Mouse (Mus musculus) urinary bladder, adult 18-20 months (tissue): Measurements from ENCODE around the gene Mtus2.

ENCODE experiments used
- DNase-seq, 2 experiments: peaks; one replicate each; pipeline ENCODE4 v3.0.0; 2022; ENCODE audit warnings: low spot score in 2 of 2, mixed read lengths in 2 of 2

The Mtus2 gene

GRCm38 (mm10) chr5:147957592-147958271 lies 612 bp downstream of the Mtus2 start:
- DNase-seq = peak; percentile 7 to 19

GRCm38 (mm10) chr5:147958552-147958951 lies 1.4 kb downstream of the Mtus2 start:
- DNase-seq = no peak

GRCm38 (mm10) chr5:147959088-147959487 lies 2.0 kb downstream of the Mtus2 start:
- DNase-seq = no peak

GRCm38 (mm10) chr5:147960793-147961192 lies 3.7 kb downstream of the Mtus2 start:
- DNase-seq = no peak

- DNase-seq = peak in 1 of 2 experiments; percentile 13
Measured at GRCm38 (mm10) chr5:147963820-147964580, 6.9 kb downstream of the Mtus2 start.

- no peak for DNase-seq
Measured at GRCm38 (mm10) chr5:147964776-147965175, 7.7 kb downstream of the Mtus2 start.

- DNase-seq = no peak
Measured at GRCm38 (mm10) chr5:147966646-147967045, 9.5 kb downstream of the Mtus2 start.

- no peak for DNase-seq
Measured at GRCm38 (mm10) chr5:147969566-147969965, 12.4 kb downstream of the Mtus2 start.

- no peak for DNase-seq
Measured at GRCm38 (mm10) chr5:147976001-147976400, 18.9 kb downstream of the Mtus2 start.

- DNase-seq = no peak
Measured at GRCm38 (mm10) chr5:147980606-147981005, 23.5 kb downstream of the Mtus2 start.

GRCm38 (mm10) chr5:147990289-147990688 lies 33.2 kb downstream of the Mtus2 start:
- no peak for DNase-seq

- no peak for DNase-seq
Measured at GRCm38 (mm10) chr5:147990775-147991174, 33.7 kb downstream of the Mtus2 start.

- DNase-seq = peak; percentile 66 to 67
Measured at GRCm38 (mm10) chr5:147992581-147993378, 35.7 kb downstream of the Mtus2 start.

- no peak for DNase-seq
Measured at GRCm38 (mm10) chr5:148005263-148005662, 48.1 kb downstream of the Mtus2 start.

GRCm38 (mm10) chr5:148012156-148012555 lies 55.0 kb downstream of the Mtus2 start:
- no peak for DNase-seq

- DNase-seq = no peak
Measured at GRCm38 (mm10) chr5:148014133-148014854, 57.2 kb downstream of the Mtus2 start.

GRCm38 (mm10) chr5:148015383-148015782 lies 58.3 kb downstream of the Mtus2 start:
- no peak for DNase-seq

GRCm38 (mm10) chr5:148017371-148017770 lies 60.3 kb downstream of the Mtus2 start:
- DNase-seq = no peak

GRCm38 (mm10) chr5:148022784-148023183 lies 65.7 kb downstream of the Mtus2 start:
- DNase-seq = no peak

GRCm38 (mm10) chr5:148026401-148027349 lies 69.6 kb downstream of the Mtus2 start:
- DNase-seq = no peak
